Mouse (Mus musculus) natural killer cell, adult 2 months (primary cell): ENCODE measurements around the gene Ccl17.

Source experiments
- DNase-seq, 2 experiments: peaks; one replicate each; pipeline ENCODE4 v3.0.0; 2022; ENCODE audit warnings: low spot score in 2 of 2

The Ccl17 gene

GRCm38 (mm10) chr8:94789256-94789955 is 20.8 kb upstream of the Ccl17 start:
- no peak for DNase-seq

DNA sequence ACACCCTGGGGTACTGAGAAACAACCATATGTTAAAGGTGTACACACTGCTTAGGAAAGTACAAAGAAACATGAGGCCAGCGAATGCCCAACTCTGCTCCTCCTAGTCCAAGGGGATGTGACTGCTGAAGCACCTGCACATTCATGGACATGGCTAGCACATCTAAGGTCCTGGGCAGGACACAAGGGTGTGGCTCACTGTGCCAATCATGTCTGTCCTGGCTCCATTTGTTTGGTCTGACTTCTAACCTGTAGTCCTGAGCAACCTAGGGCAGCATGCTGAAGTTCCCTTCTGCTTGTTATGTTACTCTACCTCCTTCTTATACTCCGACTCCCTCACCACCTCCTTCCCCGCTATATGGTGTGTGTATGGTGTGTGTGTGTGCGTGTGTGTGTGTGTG is 15.9 kb upstream of the Ccl17 start:
- DNase-seq: no peak

GRCm38 (mm10) chr8:94794782-94795181 is 15.5 kb upstream of the Ccl17 start:
- DNase-seq: no peak

GRCm38 (mm10) chr8:94800278-94800968 is 9.8 kb upstream of the Ccl17 start:
- no peak for DNase-seq

GRCm38 (mm10) chr8:94801293-94802095 is 8.8 kb upstream of the Ccl17 start:
- DNase-seq: no peak

DNA sequence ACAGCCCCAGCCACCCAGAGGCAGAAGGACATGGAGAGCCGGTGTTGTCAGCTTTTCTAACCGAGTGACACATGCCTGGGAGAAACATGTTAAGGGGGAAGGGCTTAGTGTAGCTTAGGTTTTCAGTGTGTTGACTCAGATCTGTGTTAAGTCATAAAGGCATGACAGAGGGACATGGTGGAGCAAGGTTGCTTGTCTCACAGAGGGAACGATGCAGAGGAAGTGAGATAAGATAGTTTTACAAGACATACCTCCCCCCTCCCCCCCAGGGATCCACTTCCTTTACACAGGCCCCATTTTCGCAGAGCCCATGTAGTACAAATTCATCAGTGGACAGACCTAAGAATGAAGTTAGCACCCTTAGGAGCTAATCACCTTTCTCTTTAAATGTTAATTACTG is 7.9 kb upstream of the Ccl17 start:
- DNase-seq: no peak

DNA sequence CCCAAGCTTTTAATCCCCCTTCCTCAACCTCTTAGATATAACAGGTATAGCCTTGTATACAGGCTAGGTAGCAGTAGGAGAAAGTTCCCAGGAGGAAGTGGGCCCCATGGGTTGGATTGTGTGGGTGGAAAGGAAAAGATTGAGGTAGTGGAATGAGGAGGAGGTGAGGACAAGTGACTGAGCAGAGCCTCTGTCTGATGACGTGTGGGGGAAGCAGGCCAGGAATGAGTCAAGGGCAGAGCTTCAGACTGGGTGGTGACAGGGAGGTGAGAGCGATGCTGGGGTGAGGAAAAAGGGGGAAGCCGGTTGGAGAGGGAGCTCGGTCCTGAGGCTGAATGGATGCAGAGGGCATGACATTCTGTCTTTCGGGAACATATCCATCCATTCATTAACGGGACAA is 6.7 kb upstream of the Ccl17 start:
- no peak for DNase-seq

GRCm38 (mm10) chr8:94804546-94805340 is 5.5 kb upstream of the Ccl17 start:
- DNase-seq: peak in 1 of 2 experiments; percentile 30

GRCm38 (mm10) chr8:94805811-94806210 is 4.4 kb upstream of the Ccl17 start:
- DNase-seq: no peak

- no peak for DNase-seq
Observed at GRCm38 (mm10) chr8:94807506-94807905, 2.7 kb upstream of the Ccl17 start.

DNA sequence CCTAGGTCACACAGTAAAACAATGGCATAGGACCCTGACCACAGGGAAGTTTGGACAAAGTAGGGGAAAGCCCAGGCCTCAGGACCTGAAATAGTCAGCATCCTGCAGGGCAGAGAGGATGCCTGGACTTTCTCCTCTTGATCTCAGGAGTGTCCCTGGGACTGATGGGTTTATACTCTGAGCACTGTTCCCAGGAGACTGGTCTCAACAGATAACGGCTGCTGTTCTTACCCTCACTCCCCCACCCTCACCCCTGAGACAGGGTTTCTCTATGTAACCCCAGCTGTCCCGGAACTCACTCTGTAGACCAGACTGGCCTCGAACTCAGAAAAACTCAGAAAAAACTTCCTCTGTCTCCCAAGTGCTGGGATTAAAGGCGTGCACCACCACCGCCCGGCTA is 1.9 kb upstream of the Ccl17 start:
- no peak for DNase-seq

DNA sequence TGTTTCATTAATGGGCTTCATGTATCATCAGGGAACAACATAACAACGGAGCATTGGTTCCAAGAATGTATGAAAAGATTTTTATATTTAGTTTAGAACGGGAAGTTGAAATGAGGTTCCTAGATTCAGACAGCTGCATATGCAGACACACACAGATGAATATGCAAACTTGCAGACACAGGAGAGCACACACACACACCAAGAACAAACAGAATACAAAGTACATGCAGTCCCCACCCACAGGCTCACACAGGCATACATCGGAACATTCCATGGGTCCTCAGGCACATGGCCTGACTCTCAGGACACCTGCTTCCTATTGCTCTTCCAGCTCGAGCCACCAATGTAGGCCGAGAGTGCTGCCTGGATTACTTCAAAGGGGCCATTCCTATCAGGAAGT is 602 bp downstream of the Ccl17 start:
- DNase-seq: no peak

DNA sequence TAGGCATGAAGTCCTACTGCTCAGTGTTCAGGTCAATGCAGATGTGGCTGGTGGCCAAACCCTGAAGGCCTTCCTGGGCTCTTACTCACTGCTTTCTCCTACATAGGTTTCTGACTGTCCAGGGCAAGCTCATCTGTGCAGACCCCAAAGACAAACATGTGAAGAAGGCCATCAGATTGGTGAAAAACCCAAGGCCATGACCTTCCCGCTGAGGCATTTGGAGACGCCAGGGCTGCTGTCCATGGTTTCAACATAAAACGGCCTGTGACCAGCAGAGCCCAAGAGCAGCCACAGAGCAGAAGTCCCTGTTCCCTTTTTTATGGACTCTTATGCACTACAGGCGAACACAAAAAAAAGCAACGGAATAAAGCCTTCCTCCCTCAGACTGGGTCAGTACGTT is 1.4 kb downstream of the Ccl17 start:
- no peak for DNase-seq

- peak; percentile 74 to 82 for DNase-seq
Observed at GRCm38 (mm10) chr8:94812645-94813098, 2.4 kb downstream of the Ccl17 start.

DNA sequence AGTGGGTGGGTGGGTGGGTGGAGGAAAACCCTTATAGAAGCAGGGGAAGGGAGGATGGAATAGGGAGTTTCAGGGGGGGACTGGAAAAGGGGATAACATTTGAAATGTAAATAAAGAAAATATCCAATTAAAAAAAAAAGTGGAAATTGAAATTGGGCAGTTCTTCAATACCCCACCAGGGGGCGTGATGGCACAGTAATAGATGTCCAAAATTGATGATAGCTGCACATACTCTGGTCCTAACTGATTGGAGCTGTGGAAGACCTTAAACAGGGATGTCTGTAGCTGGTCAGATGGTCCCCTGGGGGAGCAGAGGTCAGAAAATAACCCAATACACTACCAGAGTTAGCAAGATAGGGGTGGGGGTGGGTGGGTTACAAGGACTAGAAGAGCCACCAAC is 4.3 kb downstream of the Ccl17 start:
- peak; percentile 31 to 48 for DNase-seq

DNA sequence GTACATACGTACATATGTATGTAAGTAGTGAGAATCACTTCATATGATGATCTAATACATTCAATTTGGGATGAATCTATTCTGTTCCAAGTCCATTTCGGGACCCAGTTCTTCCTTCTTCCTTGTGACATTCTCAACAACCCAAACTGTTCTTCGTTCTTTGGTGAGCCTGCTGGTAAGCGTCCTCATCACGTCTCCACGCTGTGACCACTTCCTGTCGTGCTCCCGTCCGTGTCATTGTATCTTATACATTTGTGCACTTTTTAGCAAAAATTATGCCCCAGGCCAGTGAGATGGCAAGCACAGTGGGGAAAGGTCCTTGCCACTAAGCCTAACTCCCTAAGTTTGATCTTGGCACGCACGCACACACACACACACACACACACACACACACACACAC is 7.7 kb downstream of the Ccl17 start:
- DNase-seq: no peak

GRCm38 (mm10) chr8:94819671-94820179 is 9.5 kb downstream of the Ccl17 start:
- no peak for DNase-seq

DNA sequence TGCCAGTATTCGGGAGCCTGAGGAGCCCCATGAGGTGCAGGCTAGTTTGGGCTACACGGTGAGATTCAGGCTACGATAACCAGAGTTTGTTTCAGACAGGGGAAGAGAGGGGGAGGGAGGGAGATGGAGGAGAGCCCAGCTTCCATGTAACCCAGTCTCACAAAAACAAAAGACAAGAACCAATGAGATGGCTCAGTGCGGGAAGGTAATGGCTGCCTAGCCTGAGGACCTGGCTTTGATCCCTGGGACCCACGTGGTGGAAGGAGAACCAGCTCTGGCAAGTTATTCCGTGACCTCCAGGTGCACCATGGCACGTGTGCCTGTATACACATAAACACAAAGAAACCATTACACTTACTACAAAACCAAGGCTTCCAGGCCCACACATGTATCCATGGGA is 10.3 kb downstream of the Ccl17 start:
- DNase-seq: no peak

GRCm38 (mm10) chr8:94821381-94821780 is 11.1 kb downstream of the Ccl17 start:
- no peak for DNase-seq

DNA sequence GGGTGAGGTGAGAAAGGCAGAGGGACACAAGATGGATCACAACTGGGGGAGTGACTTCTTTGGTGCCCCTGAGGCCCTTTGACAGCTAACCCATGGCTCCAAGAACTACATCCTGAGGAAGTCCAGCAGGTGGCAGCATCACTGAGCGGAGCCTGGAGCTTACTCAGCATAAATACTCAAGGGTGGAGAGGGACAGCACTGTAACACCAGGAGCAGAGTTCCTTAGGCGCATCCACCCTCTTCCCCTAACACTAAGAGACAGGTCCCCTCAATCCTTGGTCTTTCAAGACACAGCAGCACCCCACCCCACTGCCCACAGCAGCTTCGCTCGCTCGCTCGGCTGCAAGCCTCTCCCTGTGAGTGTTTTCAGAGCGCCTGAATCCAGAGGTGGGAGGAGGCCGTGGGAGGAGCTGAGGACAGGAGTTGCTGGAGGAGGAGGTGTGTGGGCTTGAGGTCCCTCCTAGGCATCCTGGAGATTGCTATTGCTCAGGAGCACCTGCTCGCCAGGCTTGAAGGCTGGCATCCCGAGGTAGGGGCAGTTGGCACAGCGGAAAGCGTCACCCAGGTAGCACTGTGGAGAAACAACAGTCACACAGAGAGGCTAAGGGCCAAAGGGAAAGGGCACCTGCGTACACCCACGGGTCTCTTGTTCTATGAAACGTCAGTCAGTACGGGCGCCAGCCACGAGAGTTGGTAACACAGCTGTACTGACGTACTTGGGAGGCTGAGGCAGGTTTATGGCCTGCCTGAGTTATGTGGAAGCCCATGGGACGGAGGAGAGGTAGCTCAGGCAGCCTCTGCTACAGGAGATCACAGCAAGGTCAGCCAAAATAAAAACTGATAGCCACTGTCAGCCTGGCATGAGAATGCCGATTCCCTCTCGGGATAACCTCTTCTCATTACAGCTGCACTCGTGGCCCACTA is 12.6 kb downstream of the Ccl17 start:
- DNase-seq: peak in 1 of 2 experiments; percentile 30
